Mouse (Mus musculus) forebrain, embryonic 11.5 days (tissue): Measurements from ENCODE around the gene Prodh2. TPM values are rescaled to one million over a fixed set of nuclear protein-coding genes. Genes with fewer than 3 reads are reported as not detected.
"Not testable (repeated sequence)": the region's sequence is repeated elsewhere in the genome, so short reads cannot be mapped to it uniquely, and the experiment has no call there.

Experiments used
- ATAC-seq: fragments of 200-750 bp; cut with Nextera tagmentation; replicated peaks from 2 replicates; pipeline ENCODE4 v1.8.0; 2017; ENCODE audit warnings: moderate TSS enrichment; ENCODE audit not compliant: low FRiP score
- DNase-seq: peaks from one replicate; pipeline ENCODE4 v3.0.0-alpha.2; 2017; ENCODE audit warnings: low spot score
- H3K27ac ChIP-seq: fragments of 300-500 bp; sonication (generic); 2 replicates; pipeline ENCODE4 v1.5.1; 2014; ENCODE audit warnings: low read depth, low read length
- H3K27me3 ChIP-seq: fragments of 300-500 bp; sonication (generic); 2 replicates; pipeline ENCODE4 v1.6.1; 2014; ENCODE audit warnings: mild to moderate bottlenecking, low read length, mixed read lengths; ENCODE audit not compliant: control insufficient read depth, insufficient read depth
- H3K36me3 ChIP-seq: fragments of 300-500 bp; sonication (generic); 2 replicates; pipeline ENCODE4 v1.6.1; 2014; ENCODE audit warnings: mild to moderate bottlenecking, low read length, moderate library complexity, mixed read lengths; ENCODE audit not compliant: control insufficient read depth, insufficient read depth
- H3K4me1 ChIP-seq: fragments of 300-500 bp; sonication (generic); replicated peaks from 2 replicates; pipeline ENCODE4 v1.6.1; 2014; ENCODE audit warnings: low read length, mixed read lengths; ENCODE audit not compliant: control insufficient read depth, insufficient read depth
- H3K4me2 ChIP-seq: fragments of 300-500 bp; sonication (generic); 2 replicates; pipeline ENCODE4 v1.6.1; 2014; ENCODE audit warnings: low read depth, mild to moderate bottlenecking, low read length, moderate library complexity, mixed read lengths; ENCODE audit not compliant: severe bottlenecking
- H3K4me3 ChIP-seq: fragments of 300-500 bp; sonication (generic); 2 replicates; pipeline ENCODE4 v1.5.1; 2014; ENCODE audit warnings: low read depth, low read length
- H3K9ac ChIP-seq: fragments of 300-500 bp; sonication (generic); 2 replicates; pipeline ENCODE4 v1.6.1; 2014; ENCODE audit warnings: low read length
- H3K9me3 ChIP-seq: fragments of 300-500 bp; sonication (generic); 2 replicates; pipeline ENCODE4 v1.6.1; 2016; ENCODE audit warnings: low read length, mixed read lengths; ENCODE audit not compliant: control insufficient read depth
- WGBS: fragments of 180-500 bp; shearing (Covaris S2); extraction: QIAGEN DNeasy Blood & Tissue Kit; methylation state at CpG from one replicate; pipeline ENCODE4 v1.1.7; 2014; 5-methylcytosine and 5-hydroxymethylcytosine counted together
- polyA plus RNA-seq: library from polyadenylated mRNA; unstranded; fragments of >200 nt; fragmentation: Nextera tagmentation; extraction: Ambion mirVana; gene quantifications from 2 replicates; pipeline ENCODE4 v1.2.1, GENCODE M21; 2014

Prodh2 gene
- polyA plus RNA-seq, 1 experiment from 2014 or later = not detected

- Histone ChIP-seq H3K4me2 (no peak overlapping the region), H3K9me3 (no peaks in the 10 kb centered on the region), H3K36me3 (no peaks in the 10 kb centered on the region), H3K27me3 (no peaks in the 10 kb centered on the region), H3K27ac (no peak overlapping the region), H3K4me3 (no peak overlapping the region), H3K4me1 (peaks cover 3% of the 10 kb centered on the region; the same call in 1 of the 2 replicates), H3K9ac (no peak overlapping the region)
- DNase-seq (no peak), ATAC-seq (no peak)
- WGBS = 67% methylated on average over 4 of the region's 4 CpGs
Observed at GRCm38 (mm10) chr7:30474999-30475398, 18.4 kb upstream of the Prodh2 start.

DNA sequence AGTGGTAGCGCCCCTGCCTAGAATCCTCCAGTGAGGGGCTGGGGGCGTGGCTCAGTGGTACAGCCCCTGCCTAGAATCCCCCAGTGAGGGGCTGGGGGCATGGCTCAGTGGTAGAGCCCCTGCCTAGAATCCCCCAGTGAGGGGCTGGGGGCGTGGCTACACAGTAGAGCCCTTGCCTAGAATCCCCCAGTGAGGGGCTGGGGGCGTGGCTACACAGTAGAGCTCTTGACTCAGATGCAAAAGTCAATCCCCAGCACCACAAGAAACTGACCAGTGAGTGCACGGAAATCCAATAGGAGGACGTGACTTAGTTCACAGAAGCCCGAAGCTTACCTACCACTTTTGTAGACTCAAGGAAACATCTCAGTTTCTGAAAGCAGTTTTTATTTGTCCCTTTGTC, 17.3 kb upstream of the Prodh2 start:
- WGBS = 89% methylated on average over 7 of the region's 7 CpGs

GRCm38 (mm10) chr7:30477415-30478381, 15.7 kb upstream of the Prodh2 start:
- H3K9ac ChIP-seq = peak overlapping the region; percentile 2; the same call in 1 of the 2 replicates
- 11% methylated on average over 31 of the region's 32 CpGs for WGBS
- peaks cover 3% of the 10 kb centered on the region; the same call in 1 of the 2 replicates for H3K4me1 ChIP-seq
- H3K27ac ChIP-seq = no peak overlapping the region
- no peaks in the 10 kb centered on the region for H3K9me3 ChIP-seq
- H3K36me3 ChIP-seq = no peaks in the 10 kb centered on the region
- peak overlapping the region; percentile 24 for H3K4me3 ChIP-seq
- no peaks in the 10 kb centered on the region for H3K27me3 ChIP-seq
- H3K4me2 ChIP-seq = peak overlapping the region; percentile 24; the same call in 1 of the 2 replicates
- DNase-seq = no peak
- ATAC-seq = 0 out of 2 replicates have a peak, but pooled peaks have one; percentile 58

More for the DNA sequence above, 17.3 kb upstream of the Prodh2 start:
- not testable (repeated sequence) for H3K4me1 ChIP-seq, H3K27me3 ChIP-seq, H3K27ac ChIP-seq, H3K9ac ChIP-seq, H3K36me3 ChIP-seq, ATAC-seq, H3K9me3 ChIP-seq, DNase-seq, H3K4me3 ChIP-seq, H3K4me2 ChIP-seq

DNA sequence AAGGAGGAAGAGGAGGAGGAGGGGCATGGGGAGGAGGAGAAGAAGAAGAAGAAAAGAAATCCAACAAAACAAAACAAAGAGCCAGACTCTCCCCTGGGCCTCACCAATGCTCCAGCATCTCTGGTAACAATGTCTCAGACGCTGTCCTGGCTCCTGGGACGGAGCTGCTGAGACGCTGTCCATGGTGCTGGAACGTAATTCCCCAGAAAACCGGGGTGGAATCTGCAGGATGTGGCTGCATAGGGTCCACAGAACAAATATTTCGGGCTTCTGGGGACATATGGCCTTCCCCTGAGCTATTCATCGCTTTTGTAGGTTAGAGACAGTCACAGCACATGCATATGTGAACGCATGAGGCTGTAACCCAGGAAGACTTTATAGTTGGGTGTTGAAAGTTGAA, 9.2 kb upstream of the Prodh2 start:
- H3K27me3 ChIP-seq = no peaks in the 10 kb centered on the region
- WGBS = 17% methylated on average over 8 of the region's 8 CpGs
- ATAC-seq = no peak
- H3K4me1 ChIP-seq = no peaks in the 10 kb centered on the region
- H3K36me3 ChIP-seq = no peaks in the 10 kb centered on the region
- no peak overlapping the region for H3K4me2 ChIP-seq
- no peak overlapping the region for H3K27ac ChIP-seq
- H3K9me3 ChIP-seq = no peaks in the 10 kb centered on the region
- no peak overlapping the region for H3K4me3 ChIP-seq
- DNase-seq = peak; percentile 79
- H3K9ac ChIP-seq = no peak overlapping the region

DNA sequence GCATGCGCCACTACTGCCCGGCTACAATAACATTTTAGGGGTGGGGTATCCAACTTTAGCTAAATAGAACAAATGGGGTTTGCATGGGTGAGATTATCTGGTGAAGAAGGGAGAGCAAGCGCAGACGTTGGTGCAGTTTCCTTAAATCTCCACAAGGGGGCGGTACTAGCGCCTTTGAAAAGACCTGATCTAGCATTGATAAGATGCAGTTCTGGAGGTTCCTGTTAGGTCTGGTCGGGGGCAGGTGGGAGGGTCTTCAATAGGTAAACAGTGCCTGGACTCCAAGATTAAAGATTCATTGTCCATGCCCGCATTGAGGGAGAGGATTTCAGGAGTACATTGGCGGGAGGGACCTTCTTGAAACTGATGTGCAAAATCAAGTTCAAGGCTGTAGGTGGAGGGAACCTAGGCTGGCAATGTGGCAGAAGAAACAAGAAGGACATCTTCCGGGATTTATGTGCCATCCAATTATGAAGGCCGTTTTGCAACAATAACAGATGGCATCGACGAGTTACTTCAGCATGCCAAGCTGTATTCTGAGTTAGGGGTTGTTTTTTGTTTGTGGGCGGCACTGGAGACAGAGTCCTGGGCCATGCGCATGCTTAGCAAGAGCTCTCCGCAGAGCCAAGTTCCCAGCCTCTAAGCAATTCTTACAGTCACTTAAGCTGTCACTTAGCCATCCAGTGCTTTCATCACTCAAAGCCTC, 3.0 kb upstream of the Prodh2 start:
- Histone ChIP-seq H3K4me2 (no peak overlapping the region), H3K36me3 (no peaks in the 10 kb centered on the region), H3K4me1 (no peaks in the 10 kb centered on the region), H3K27me3 (no peaks in the 10 kb centered on the region), H3K27ac (no peak overlapping the region), H3K9me3 (no peaks in the 10 kb centered on the region), H3K4me3 (no peak overlapping the region), H3K9ac (no peak overlapping the region)
- WGBS = 34% methylated on average over 16 of the region's 16 CpGs
- ATAC-seq = no peak
- peak; percentile 68 for DNase-seq

- no peak overlapping the region for H3K27ac ChIP-seq
- DNase-seq (no peak), ATAC-seq (no peak)
- H3K36me3 ChIP-seq = no peaks in the 10 kb centered on the region
- no peaks in the 10 kb centered on the region for H3K9me3 ChIP-seq
- no peak overlapping the region for H3K9ac ChIP-seq
- H3K4me2 ChIP-seq = no peak overlapping the region
- WGBS = 18% methylated on average over 6 of the region's 6 CpGs
- no peaks in the 10 kb centered on the region for H3K4me1 ChIP-seq
- no peak overlapping the region for H3K4me3 ChIP-seq
- H3K27me3 ChIP-seq = no peaks in the 10 kb centered on the region
Observed at GRCm38 (mm10) chr7:30490957-30491307, 2.5 kb upstream of the Prodh2 start.

DNA sequence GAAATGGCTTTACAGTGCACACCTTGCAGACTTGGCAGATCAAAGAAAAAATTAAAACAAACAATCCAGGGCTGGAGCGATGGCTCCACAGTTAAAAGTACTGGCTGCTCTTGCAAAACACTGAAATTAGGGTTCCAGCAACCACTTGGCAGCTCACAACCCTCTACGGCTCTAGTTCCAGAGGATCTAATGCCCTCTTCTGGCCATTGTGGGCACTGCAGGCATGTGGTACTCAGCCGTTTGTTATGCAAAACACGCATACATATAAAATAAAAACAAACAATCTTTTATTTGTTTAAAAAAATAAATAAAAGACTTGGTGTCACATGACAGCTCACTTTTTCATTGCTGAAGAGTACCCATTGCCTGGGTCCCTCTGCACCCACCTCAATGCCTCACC, 657 bp upstream of the Prodh2 start:
- no peaks in the 10 kb centered on the region for H3K36me3 ChIP-seq
- ATAC-seq (no peak), DNase-seq (peak; percentile 85)
- H3K4me2 ChIP-seq = no peak overlapping the region
- H3K4me3 ChIP-seq = no peak overlapping the region
- H3K27me3 ChIP-seq = no peaks in the 10 kb centered on the region
- H3K27ac ChIP-seq = no peak overlapping the region
- H3K9me3 ChIP-seq = no peaks in the 10 kb centered on the region
- 16% methylated on average over 4 of the region's 4 CpGs for WGBS
- no peak overlapping the region for H3K9ac ChIP-seq
- H3K4me1 ChIP-seq = no peaks in the 10 kb centered on the region

GRCm38 (mm10) chr7:30495506-30496042, 2.2 kb downstream of the Prodh2 start:
- H3K4me1 ChIP-seq, H3K4me2 ChIP-seq, H3K4me3 ChIP-seq, DNase-seq, H3K27me3 ChIP-seq, ATAC-seq, H3K36me3 ChIP-seq, H3K27ac ChIP-seq, H3K9me3 ChIP-seq, H3K9ac ChIP-seq: not testable (repeated sequence)
- 67% methylated on average over 4 of the region's 5 CpGs for WGBS
